Mouse (Mus musculus): ENCODE measurements around the gene Jarid2. TPM values are rescaled to one million over a fixed set of nuclear protein-coding genes. Genes with fewer than 3 reads are reported as not detected.
A peak's percentile ranks its signal among the peaks of the same experiment; 100 is the strongest.

Gene Jarid2
- polyA plus RNA-seq, 1 experiment from 2014 or later: 54.5 TPM

DNA sequence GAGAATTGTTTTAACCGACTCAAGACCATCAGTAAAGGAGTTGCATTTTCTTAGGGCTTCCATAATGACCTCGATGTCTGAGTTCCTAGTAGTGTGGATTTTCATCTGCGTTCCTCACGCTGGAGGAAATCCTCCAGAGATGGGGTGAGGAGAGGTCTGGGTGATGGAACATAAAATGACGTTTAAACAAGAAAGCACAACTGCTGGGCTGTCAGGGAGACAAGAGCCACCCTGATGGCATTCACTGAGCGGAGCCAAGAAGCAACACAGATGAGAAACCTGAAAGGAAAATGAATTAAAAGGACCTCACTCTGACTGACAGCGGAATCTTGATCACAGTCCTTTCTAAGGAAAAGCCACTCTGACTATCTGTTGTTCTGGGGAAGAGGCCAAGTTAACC, 204.3 kb downstream of the Jarid2 start:
- H3K9ac ChIP-seq (replicated peaks): no peak overlapping the region
- no peaks in the 10 kb centered on the region for H3K27me3 ChIP-seq
- H3K36me3 ChIP-seq: peaks cover 11% of the 10 kb centered on the region
- no peak for ATAC-seq
- no peaks in the 10 kb centered on the region for H3K9me3 ChIP-seq
- WGBS: 26% methylated on average over 7 of the region's 7 CpGs
- H3K4me1 ChIP-seq (replicated peaks): peaks cover 22% of the 10 kb centered on the region
- no peak overlapping the region for H3K4me2 ChIP-seq (replicated peaks)
- H3K4me3 ChIP-seq (replicated peaks): no peak overlapping the region
- H3K27ac ChIP-seq: no peak overlapping the region

DNA sequence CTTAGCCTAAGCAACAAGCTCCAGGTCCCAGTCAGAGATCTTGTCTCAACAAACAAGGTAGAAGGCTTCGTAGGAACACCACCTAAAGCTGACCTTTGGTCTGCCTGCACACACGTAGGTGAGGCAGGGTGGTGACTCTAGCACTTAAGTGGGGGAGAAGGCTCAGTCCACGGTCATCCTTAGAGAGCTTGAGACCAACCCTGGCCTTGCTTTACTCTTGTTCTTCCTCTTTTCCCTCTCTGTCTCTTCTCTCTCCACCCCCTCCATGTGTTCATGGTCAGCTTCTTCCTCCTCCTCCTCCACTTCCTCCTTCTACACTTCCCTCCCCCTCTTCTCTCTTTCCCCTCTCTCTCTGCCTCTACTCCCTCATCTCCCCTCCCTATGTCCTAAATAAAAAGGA, 208.4 kb downstream of the Jarid2 start:
- Histone ChIP-seq H3K9me3 (no peaks in the 10 kb centered on the region), H3K36me3 (no peaks in the 10 kb centered on the region), H3K4me3 (replicated peaks) (no peak overlapping the region), H3K4me1 (replicated peaks) (peaks cover 28% of the 10 kb centered on the region), H3K27ac (no peak overlapping the region), H3K9ac (replicated peaks) (no peak overlapping the region), H3K4me2 (replicated peaks) (no peak overlapping the region), H3K27me3 (no peaks in the 10 kb centered on the region)
- no peak for ATAC-seq
- 90% methylated on average over 3 of the region's 3 CpGs for WGBS

DNA sequence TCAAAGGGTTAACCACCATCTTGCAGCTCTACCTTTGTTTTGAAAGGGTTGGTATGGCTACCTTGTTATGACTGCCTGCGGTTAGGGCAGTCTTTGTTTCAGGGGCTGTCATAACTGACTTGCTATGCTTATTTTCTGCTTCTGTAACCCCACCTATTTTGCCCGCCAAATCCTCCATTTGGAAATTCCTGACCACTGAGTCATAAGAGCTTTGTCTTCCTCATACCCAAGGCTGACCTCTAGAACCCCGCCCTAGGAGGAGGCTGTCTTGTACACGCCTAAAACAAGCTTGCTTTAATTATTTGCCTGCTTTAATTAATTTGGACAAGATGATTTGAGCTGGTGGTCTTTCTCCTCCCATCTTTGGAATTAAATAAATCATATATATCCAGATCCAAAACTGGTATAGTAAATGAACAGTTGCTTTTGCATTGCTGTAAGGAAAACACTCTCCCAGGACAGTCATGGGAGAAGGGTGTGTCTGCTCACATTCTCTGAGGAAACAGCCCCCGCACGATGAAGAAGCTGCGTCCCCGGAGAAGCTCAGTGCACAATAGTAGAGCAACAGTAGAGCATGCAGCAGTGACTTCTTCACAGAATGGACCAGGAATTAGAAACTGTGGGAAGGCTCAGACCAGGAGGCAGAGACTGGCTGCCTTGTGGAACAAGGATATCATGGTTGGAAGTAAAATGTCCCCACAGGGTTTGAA, 210.2 kb downstream of the Jarid2 start:
- no peaks in the 10 kb centered on the region for H3K27me3 ChIP-seq
- 0 out of 2 replicates have a peak, but pooled peaks cover 4% of the 10 kb centered on the region for H3K36me3 ChIP-seq
- 82% methylated on average over 8 of the region's 8 CpGs for WGBS
- H3K4me3 ChIP-seq (replicated peaks): no peak overlapping the region
- H3K4me1 ChIP-seq (replicated peaks): peaks cover 26% of the 10 kb centered on the region
- no peak for ATAC-seq
- no peaks in the 10 kb centered on the region for H3K9me3 ChIP-seq
- H3K9ac ChIP-seq (replicated peaks): no peak overlapping the region
- H3K27ac ChIP-seq: no peak overlapping the region
- H3K4me2 ChIP-seq (replicated peaks): no peak overlapping the region

DNA sequence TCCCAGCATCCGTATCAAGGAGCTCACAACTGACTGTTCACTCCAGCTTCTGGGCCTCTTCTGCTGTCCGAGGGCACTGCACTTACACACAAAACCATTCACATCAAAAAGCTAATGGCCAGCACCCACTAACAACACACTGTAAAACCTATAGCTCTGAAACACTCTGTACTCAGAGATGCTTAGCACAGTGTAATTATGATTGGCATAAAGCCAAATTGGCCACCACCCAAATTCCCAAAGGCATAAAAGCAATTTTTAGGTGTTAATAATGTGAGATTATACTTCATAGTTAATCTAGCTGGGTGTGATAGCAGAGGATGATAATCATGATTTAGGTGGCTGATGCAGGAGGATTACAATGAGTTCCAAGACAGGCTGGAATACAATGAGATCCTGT, 214.3 kb downstream of the Jarid2 start:
- Histone ChIP-seq H3K4me2 (replicated peaks) (no peak overlapping the region), H3K4me1 (replicated peaks) (peaks cover 55% of the 10 kb centered on the region)
- no peak for ATAC-seq

DNA sequence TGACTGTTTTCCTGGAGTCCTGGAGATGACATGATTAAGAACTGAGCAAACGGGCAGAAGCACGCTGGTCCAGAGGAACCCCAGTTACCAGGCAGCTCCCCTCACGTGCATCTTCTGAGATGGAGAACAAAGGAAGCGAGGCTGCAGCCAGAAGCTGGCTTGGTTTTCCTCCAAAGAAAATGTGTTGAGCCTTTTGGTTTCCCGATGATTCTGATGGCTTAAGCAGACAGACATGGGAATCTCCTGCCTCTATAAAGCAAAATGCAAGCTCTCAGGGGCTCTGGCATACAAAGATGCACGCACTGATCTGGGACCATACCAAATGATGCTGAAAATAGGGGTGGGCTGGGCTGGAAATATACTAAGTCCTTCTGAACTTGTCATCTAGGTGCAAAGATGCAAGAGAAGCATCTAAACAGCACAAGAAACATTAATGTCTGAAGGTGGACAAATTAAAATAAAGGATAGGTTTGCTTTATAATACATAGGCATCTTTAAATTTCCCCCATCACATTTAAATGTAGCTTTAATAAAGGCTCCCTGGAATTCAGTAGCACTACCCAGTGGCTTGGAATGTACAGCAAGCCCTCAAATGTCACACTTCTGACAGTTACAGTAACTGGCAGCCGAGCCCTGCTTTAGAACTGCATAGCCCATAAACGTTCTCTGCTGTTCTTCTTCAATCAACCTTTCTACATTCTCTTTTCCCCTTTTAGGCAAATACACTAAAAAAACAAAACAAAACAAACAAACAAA, 217.8 kb downstream of the Jarid2 start:
- WGBS: 12% methylated on average over 8 of the region's 8 CpGs
- Histone ChIP-seq H3K9ac (replicated peaks) (peak overlapping the region; percentile 69), H3K9me3 (no peaks in the 10 kb centered on the region), H3K4me2 (replicated peaks) (peak overlapping the region; percentile 59), H3K4me1 (replicated peaks) (peaks cover 46% of the 10 kb centered on the region), H3K36me3 (0 out of 2 replicates have a peak, but pooled peaks cover 5% of the 10 kb centered on the region), H3K27me3 (no peaks in the 10 kb centered on the region), H3K27ac (peak overlapping the region; percentile 90), H3K4me3 (replicated peaks) (peak overlapping the region; percentile 45)
- ATAC-seq: peak; percentile 81

More for the DNA sequence above, 214.3 kb downstream of the Jarid2 start:
- no peak overlapping the region for H3K9ac ChIP-seq (replicated peaks)
- H3K4me3 ChIP-seq (replicated peaks): no peak overlapping the region
- 83% methylated on average over 2 of the region's 2 CpGs for WGBS
- H3K27ac ChIP-seq: no peak overlapping the region
- no peaks in the 10 kb centered on the region for H3K27me3 ChIP-seq
- H3K36me3 ChIP-seq: 0 out of 2 replicates have a peak, but pooled peaks cover 5% of the 10 kb centered on the region
- no peaks in the 10 kb centered on the region for H3K9me3 ChIP-seq

DNA sequence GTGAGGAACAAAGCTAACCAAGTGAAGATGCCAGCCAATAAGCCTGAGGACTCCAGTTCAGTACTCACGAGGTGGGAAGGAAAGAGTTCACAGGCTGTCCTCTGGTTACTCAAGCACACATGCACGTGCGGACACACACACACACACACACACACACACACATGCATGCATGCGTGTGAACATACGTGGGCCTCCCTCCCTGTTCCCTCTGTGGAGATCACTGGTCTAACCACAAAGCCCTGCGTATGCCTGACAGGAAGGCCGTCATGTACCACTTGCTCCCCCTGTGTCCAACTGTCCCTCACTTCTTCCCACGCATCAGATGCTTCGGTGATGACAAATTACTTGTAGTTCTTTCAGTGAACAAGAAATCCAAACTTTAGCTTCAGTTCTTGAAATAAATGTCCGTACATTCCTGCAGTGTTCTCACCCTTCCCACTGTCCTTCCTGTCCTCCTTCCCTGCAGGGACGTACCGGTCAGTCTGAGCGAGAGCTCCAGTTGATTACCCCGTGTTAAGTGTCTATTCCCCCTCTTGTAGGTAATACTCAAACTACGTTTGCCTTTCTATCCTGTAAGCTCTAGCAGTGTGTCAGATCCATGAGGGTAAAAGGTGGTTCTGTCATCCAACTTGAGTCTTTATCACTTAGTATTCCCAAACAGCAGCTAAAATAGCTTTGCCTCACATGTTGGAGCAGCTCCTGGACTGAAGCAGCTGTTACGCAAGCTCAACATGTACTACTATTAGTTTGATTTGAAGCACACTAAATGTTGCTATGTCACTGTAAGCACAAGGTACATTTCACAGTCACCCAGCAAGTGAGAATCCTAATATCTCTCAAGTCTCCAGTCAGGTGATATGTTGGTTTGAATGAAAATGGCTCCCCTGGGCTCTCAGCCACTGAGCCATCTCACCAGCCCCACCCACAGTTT, 219.3 kb downstream of the Jarid2 start:
- Histone ChIP-seq H3K4me1 (replicated peaks) (peaks cover 40% of the 10 kb centered on the region), H3K27me3 (no peaks in the 10 kb centered on the region), H3K9me3 (no peaks in the 10 kb centered on the region), H3K4me2 (replicated peaks) (no peak overlapping the region), H3K36me3 (0 out of 2 replicates have a peak, but pooled peaks cover 5% of the 10 kb centered on the region), H3K4me3 (replicated peaks) (no peak overlapping the region), H3K27ac (no peak overlapping the region), H3K9ac (replicated peaks) (no peak overlapping the region)
- ATAC-seq: no peak
- 91% methylated on average over 16 of the region's 16 CpGs for WGBS

DNA sequence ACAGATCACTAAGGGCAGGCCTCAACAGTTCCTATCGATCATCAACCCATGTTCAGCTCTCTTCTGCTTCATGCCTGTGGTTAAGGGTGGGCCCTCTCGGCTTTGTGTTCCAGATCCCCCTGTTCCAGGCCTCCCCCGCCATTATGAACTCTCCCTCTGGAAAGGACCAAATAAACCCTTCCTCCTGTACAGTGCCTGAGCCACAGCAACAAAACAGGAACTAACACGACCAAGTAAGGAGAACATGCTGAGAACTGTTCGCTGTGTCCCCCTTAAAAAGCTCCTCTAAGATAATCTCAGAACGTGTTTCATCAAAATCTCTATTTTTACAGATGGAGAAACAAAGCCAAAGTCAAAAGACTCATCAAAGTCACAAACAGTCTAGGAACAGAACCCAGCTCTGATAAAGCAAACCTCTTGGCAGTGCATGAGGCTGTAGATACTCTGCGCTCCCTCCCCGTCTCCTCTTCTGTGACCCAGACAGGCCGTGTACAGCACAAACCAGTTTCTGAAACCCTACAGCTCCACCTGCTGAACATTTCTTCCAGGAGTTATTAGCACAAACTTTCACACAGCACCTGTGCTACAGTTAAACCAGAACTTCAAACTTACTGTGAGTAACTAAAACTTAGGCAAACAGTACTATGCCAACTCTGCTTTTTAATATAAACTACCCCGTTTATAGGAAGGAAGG, 223.3 kb downstream of the Jarid2 start:
- H3K4me1 ChIP-seq (replicated peaks): peaks cover 9% of the 10 kb centered on the region
- no peaks in the 10 kb centered on the region for H3K9me3 ChIP-seq
- WGBS: 79% methylated on average over 10 of the region's 10 CpGs
- no peak for ATAC-seq
- H3K4me2 ChIP-seq (replicated peaks): no peak overlapping the region
- no peak overlapping the region for H3K27ac ChIP-seq
- H3K4me3 ChIP-seq (replicated peaks): no peak overlapping the region
- no peak overlapping the region for H3K9ac ChIP-seq (replicated peaks)
- H3K27me3 ChIP-seq: no peaks in the 10 kb centered on the region
- peaks cover 5% of the 10 kb centered on the region; the same call in 1 of the 2 replicates for H3K36me3 ChIP-seq

DNA sequence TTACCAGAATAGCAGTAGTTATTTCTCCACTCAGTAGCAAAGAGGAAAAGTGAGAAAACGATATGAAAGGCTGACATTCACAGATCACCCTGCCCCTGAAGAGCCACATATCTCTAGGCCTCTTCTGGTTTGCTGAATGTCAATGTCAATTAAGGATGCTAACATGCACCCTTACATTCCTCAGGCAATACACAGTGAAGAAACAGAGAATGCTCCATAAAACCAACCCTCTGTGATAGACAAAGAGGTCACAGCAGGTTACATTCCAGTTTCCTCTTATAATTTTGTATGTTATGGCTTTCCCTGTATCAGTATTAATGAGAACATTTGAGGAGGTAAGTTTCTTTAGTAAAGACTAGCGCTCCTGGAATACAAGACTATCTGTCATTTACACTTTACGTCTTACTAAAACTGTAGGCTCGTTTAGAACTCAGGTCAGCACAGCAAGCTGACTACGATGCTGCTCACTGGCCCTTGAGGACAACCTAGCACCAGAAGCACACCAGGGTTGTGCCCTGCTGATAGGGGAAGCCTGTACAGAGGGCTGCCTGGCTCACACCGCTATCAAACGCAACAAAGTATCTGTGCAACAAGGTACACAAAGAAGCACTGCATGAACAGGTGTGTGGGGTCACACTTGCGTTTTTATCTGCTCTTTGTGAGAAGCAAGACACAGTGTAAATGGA, 224.4 kb downstream of the Jarid2 start:
- peaks cover 5% of the 10 kb centered on the region; the same call in 1 of the 2 replicates for H3K36me3 ChIP-seq
- no peak overlapping the region for H3K9ac ChIP-seq (replicated peaks)
- ATAC-seq: no peak
- H3K4me1 ChIP-seq (replicated peaks): no peaks in the 10 kb centered on the region
- 83% methylated on average over 8 of the region's 8 CpGs for WGBS
- no peak overlapping the region for H3K27ac ChIP-seq
- H3K27me3 ChIP-seq: no peaks in the 10 kb centered on the region
- H3K4me3 ChIP-seq (replicated peaks): no peak overlapping the region
- no peaks in the 10 kb centered on the region for H3K9me3 ChIP-seq
- no peak overlapping the region for H3K4me2 ChIP-seq (replicated peaks)

DNA sequence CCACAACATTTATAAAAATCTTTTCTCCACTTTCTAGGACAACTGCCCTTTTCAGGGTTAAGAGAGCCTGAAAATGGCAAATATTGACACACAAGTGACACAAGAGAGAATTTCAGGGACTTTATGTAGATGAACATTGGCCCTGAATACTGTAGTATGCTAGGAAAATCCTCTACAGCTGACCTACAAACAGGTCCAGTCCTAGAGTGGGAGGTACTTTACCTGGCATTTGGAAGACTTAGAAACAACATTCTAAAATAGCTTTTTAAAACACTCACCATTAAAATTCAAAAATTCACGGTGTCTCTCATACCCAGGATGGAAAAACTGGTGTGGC, 224.9 kb downstream of the Jarid2 start:
- no peak for ATAC-seq
- 100% methylated on average over 1 of the region's 1 CpGs for WGBS
- H3K27ac ChIP-seq: no peak overlapping the region

DNA sequence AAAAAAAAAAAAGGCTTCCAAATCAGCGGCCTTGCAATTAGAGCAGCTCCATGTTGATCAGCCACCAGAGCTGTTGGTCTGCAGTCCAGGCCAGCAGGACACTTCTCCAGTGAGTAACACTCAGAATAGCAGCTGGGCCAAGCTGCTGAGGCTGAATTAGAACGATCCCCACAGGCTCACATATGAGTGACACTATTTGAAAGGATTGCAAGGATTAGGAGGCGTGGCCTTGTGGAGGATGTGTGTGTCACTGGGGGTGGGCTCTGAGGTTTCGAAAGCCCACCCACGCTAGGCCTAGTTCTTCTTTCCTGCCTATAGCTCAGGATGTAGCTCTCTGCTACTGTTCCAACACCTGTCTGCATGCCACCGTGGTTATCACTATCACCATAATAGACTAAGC, 226.5 kb downstream of the Jarid2 start:
- Histone ChIP-seq H3K4me2 (replicated peaks) (no peak overlapping the region), H3K9ac (replicated peaks) (no peak overlapping the region), H3K9me3 (no peaks in the 10 kb centered on the region), H3K27me3 (no peaks in the 10 kb centered on the region), H3K4me1 (replicated peaks) (peaks cover 1% of the 10 kb centered on the region; the same call in 1 of the 2 replicates), H3K36me3 (peaks cover 5% of the 10 kb centered on the region; the same call in 1 of the 2 replicates), H3K4me3 (replicated peaks) (no peak overlapping the region), H3K27ac (no peak overlapping the region)
- no peak for ATAC-seq
- WGBS: 95% methylated on average over 6 of the region's 6 CpGs

More for the DNA sequence above, 224.9 kb downstream of the Jarid2 start:
- Histone ChIP-seq H3K9ac (replicated peaks) (no peak overlapping the region), H3K9me3 (no peaks in the 10 kb centered on the region), H3K4me3 (replicated peaks) (no peak overlapping the region), H3K36me3 (peaks cover 5% of the 10 kb centered on the region; the same call in 1 of the 2 replicates), H3K4me2 (replicated peaks) (no peak overlapping the region), H3K4me1 (replicated peaks) (no peaks in the 10 kb centered on the region), H3K27me3 (no peaks in the 10 kb centered on the region)

DNA sequence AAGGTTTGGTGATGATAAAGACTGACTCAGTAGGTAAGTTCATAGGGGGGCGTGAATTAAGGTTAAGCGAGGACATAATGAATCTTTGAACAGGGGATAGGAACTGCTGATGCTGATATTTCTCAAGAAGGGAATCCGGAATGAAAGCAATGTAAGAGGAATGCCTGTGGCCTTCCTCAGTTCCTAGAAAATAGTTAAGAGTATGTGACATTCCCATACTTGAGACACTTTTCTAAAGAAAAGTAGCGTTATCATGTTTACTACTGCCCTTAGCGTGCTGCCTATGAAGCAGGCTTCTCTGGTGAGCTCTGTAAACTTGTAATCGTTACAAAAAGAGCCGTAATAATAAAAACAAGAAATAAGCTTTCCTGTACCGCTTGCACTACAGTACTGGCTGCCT, 227.8 kb downstream of the Jarid2 start:
- Histone ChIP-seq H3K9ac (replicated peaks) (no peak overlapping the region), H3K9me3 (no peaks in the 10 kb centered on the region), H3K27me3 (no peaks in the 10 kb centered on the region), H3K36me3 (peaks cover 5% of the 10 kb centered on the region; the same call in 1 of the 2 replicates), H3K4me2 (replicated peaks) (no peak overlapping the region), H3K27ac (no peak overlapping the region), H3K4me1 (replicated peaks) (peaks cover 6% of the 10 kb centered on the region; the same call in 1 of the 2 replicates), H3K4me3 (replicated peaks) (no peak overlapping the region)
- WGBS: 97% methylated on average over 8 of the region's 8 CpGs
- ATAC-seq: no peak
